Mouse (Mus musculus): ENCODE data around the gene Adig. TPM values are rescaled to one million over a fixed set of nuclear protein-coding genes. Genes with fewer than 3 reads are reported as not detected.

Adig gene
- total and polyA plus RNA-seq, 3 experiments: not detected

GRCm38 (mm10) chr2:158555812-158556211, 53.4 kb downstream of the Adig start:
- H3K9ac ChIP-seq (ENCODE audit: insufficient read depth, low read depth): no peak overlapping the region
- peaks cover 60% of the 10 kb centered on the region for H3K27me3 ChIP-seq (replicated peaks)
- peaks cover 17% of the 10 kb centered on the region for H3K9me3 ChIP-seq (replicated peaks; ENCODE audit: low read length)
- H3K27ac ChIP-seq (ENCODE audit: insufficient read depth, low read depth): no peak overlapping the region
- H3K4me1 ChIP-seq (ENCODE audit: control insufficient read depth in 1 of 2, insufficient read depth in 2 of 2): no peaks in the 10 kb centered on the region
- no peak overlapping the region for H3K4me2 ChIP-seq (ENCODE audit: insufficient read depth, low read depth, poor library complexity, severe bottlenecking)
- no peaks in the 10 kb centered on the region for H3K79me2 ChIP-seq (replicated peaks; ENCODE audit: control insufficient read depth, extremely low read depth, insufficient read depth, poor library complexity, severe bottlenecking)
- H3K4me3 ChIP-seq (replicated peaks in 1 of 3; ENCODE audit: low read depth in 2 of 3, low read length in 2 of 3, poor library complexity in 1 of 3): no peak overlapping the region
- in situ Hi-C loops (cut with MboI; ENCODE audit: low pct_ligation_motif_present, low pct_unique_long_range_greater_than_20kb, low sequenced_read_pairs): no loop called here
- no peak for TF ChIP-seq EP300 (IDR thresholded peaks at IDR 0.05; ENCODE audit: low read length)
- no peak for TF ChIP-seq SMC3 (IDR thresholded peaks at IDR 0.05; ENCODE audit: low read depth, low read length)
- TF ChIP-seq POLR2A (IDR thresholded peaks at IDR 0.05; ENCODE audit: low read depth, low read length): no peak
- TF ChIP-seq SIN3A (IDR thresholded peaks at IDR 0.05; ENCODE audit: low read length): no peak
- TF ChIP-seq RAD21 (IDR thresholded peaks at IDR 0.05; ENCODE audit: low read depth, low read length): no peak
- no peak for TF ChIP-seq MAZ (IDR thresholded peaks at IDR 0.05; ENCODE audit: low read depth, low read length)
- TF ChIP-seq USF2 (conservative IDR thresholded peaks at IDR 0.05; ENCODE audit: low read depth, low read length): no peak
- H3K36me3 ChIP-seq (replicated peaks in 1 of 2; ENCODE audit: control insufficient read depth in 1 of 2, insufficient read depth in 1 of 2, low read length in 1 of 2): no peaks in the 10 kb centered on the region
- dilution Hi-C loops (cut with MboI; ENCODE audit: extremely low pct_ligation_motif_present, extremely low pct_unique_long_range_greater_than_20kb, low sequenced_read_pairs): no loop called here
- DNase-seq (ENCODE audit: extremely low read depth): no peak

GRCm38 (mm10) chr2:158556225-158556624, 53.8 kb downstream of the Adig start:
- Histone ChIP-seq H3K27me3 (replicated peaks) (peaks cover 60% of the 10 kb centered on the region), H3K4me3 (replicated peaks in 1 of 3; ENCODE audit: low read depth in 2 of 3, low read length in 2 of 3, poor library complexity in 1 of 3) (no peak overlapping the region), H3K36me3 (replicated peaks in 1 of 2; ENCODE audit: control insufficient read depth in 1 of 2, insufficient read depth in 1 of 2, low read length in 1 of 2) (no peaks in the 10 kb centered on the region), H3K9me3 (replicated peaks; ENCODE audit: low read length) (peaks cover 17% of the 10 kb centered on the region), H3K27ac (ENCODE audit: insufficient read depth, low read depth) (no peak overlapping the region), H3K9ac (ENCODE audit: insufficient read depth, low read depth) (no peak overlapping the region), H3K4me2 (ENCODE audit: insufficient read depth, low read depth, poor library complexity, severe bottlenecking) (no peak overlapping the region), H3K4me1 (ENCODE audit: control insufficient read depth in 1 of 2, insufficient read depth in 2 of 2) (no peaks in the 10 kb centered on the region), H3K79me2 (replicated peaks; ENCODE audit: control insufficient read depth, extremely low read depth, insufficient read depth, poor library complexity, severe bottlenecking) (no peaks in the 10 kb centered on the region)
- in situ Hi-C loops (cut with MboI; ENCODE audit: low pct_ligation_motif_present, low pct_unique_long_range_greater_than_20kb, low sequenced_read_pairs): no loop called here
- TF ChIP-seq MAX (IDR thresholded peaks at IDR 0.05; ENCODE audit: low read length): no peak
- TF ChIP-seq RCOR1 (conservative IDR thresholded peaks at IDR 0.05; ENCODE audit: low read depth, low read length): no peak
- peak; percentile 55 to 75 for TF ChIP-seq CTCF (conservative IDR thresholded peaks at IDR 0.05 in 1 of 2, IDR thresholded peaks at IDR 0.05 in 1 of 2; ENCODE audit: low read depth in 2 of 2, low read length in 2 of 2)
- TF ChIP-seq RAD21 (IDR thresholded peaks at IDR 0.05; ENCODE audit: low read depth, low read length): peak; percentile 5; the same call in 1 of the 2 replicates
- TF ChIP-seq ELF1 (IDR thresholded peaks at IDR 0.05; ENCODE audit: low read depth, low read length): no peak
- peak; percentile 40 for DNase-seq (ENCODE audit: extremely low read depth)
- dilution Hi-C loops (cut with MboI; ENCODE audit: extremely low pct_ligation_motif_present, extremely low pct_unique_long_range_greater_than_20kb, low sequenced_read_pairs): no loop called here

- H3K4me2 ChIP-seq (ENCODE audit: insufficient read depth, low read depth, poor library complexity, severe bottlenecking): no peak overlapping the region
- H3K9ac ChIP-seq (ENCODE audit: insufficient read depth, low read depth): no peak overlapping the region
- H3K9me3 ChIP-seq (replicated peaks; ENCODE audit: low read length): peaks cover 17% of the 10 kb centered on the region
- H3K27me3 ChIP-seq (replicated peaks): peaks cover 60% of the 10 kb centered on the region
- no peaks in the 10 kb centered on the region for H3K4me1 ChIP-seq (ENCODE audit: control insufficient read depth in 1 of 2, insufficient read depth in 2 of 2)
- no peak for TF ChIP-seq JUN (IDR thresholded peaks at IDR 0.05; ENCODE audit: insufficient read depth, low read depth, low read length)
- no peak for TF ChIP-seq MEF2A (IDR thresholded peaks at IDR 0.05; ENCODE audit: borderline replicate concordance, low read depth, low read length)
- no peak for TF ChIP-seq CHD1 (IDR thresholded peaks at IDR 0.05; ENCODE audit: low read depth, low read length)
- no peak for TF ChIP-seq TCF12 (IDR thresholded peaks at IDR 0.05; ENCODE audit: low read depth, low read length)
- no peak for TF ChIP-seq JUND (conservative IDR thresholded peaks at IDR 0.05; ENCODE audit: low read depth, low read length)
- no peak for TF ChIP-seq CTCF (conservative IDR thresholded peaks at IDR 0.05 in 1 of 2, IDR thresholded peaks at IDR 0.05 in 1 of 2; ENCODE audit: low read depth in 2 of 2, low read length in 2 of 2)
- no peak for TF ChIP-seq EP300 (IDR thresholded peaks at IDR 0.05; ENCODE audit: low read length)
- no peak for TF ChIP-seq ZC3H11A (IDR thresholded peaks at IDR 0.05; ENCODE audit: low read depth, low read length)
- TF ChIP-seq MAZ (IDR thresholded peaks at IDR 0.05; ENCODE audit: low read depth, low read length): no peak
- no peak for TF ChIP-seq TBP (conservative IDR thresholded peaks at IDR 0.05; ENCODE audit: low read depth, low read length)
- TF ChIP-seq ZMIZ1 (IDR thresholded peaks at IDR 0.05; ENCODE audit: low read depth, low read length): no peak
- no peak for TF ChIP-seq POLR2A (IDR thresholded peaks at IDR 0.05; ENCODE audit: low read depth, low read length)
- TF ChIP-seq RCOR1 (conservative IDR thresholded peaks at IDR 0.05; ENCODE audit: low read depth, low read length): no peak
- no peak for TF ChIP-seq MAFK (IDR thresholded peaks at IDR 0.05; ENCODE audit: insufficient replicate concordance, low read length)
- no peak for TF ChIP-seq POLR2AphosphoS2 (IDR thresholded peaks at IDR 0.05; ENCODE audit: low read depth, low read length)
- no peak for TF ChIP-seq MXI1 (IDR thresholded peaks at IDR 0.05; ENCODE audit: low read depth, low read length)
- TF ChIP-seq CHD2 (IDR thresholded peaks at IDR 0.05; ENCODE audit: low read length): no peak
- no peaks in the 10 kb centered on the region for H3K79me2 ChIP-seq (replicated peaks; ENCODE audit: control insufficient read depth, extremely low read depth, insufficient read depth, poor library complexity, severe bottlenecking)
- no peak for DNase-seq (ENCODE audit: extremely low read depth)
- in situ Hi-C loops (cut with MboI; ENCODE audit: low pct_ligation_motif_present, low pct_unique_long_range_greater_than_20kb, low sequenced_read_pairs) (no loop called here), dilution Hi-C loops (cut with MboI; ENCODE audit: extremely low pct_ligation_motif_present, extremely low pct_unique_long_range_greater_than_20kb, low sequenced_read_pairs) (no loop called here)
- no peak overlapping the region for H3K4me3 ChIP-seq (replicated peaks in 1 of 3; ENCODE audit: low read depth in 2 of 3, low read length in 2 of 3, poor library complexity in 1 of 3)
- no peaks in the 10 kb centered on the region for H3K36me3 ChIP-seq (replicated peaks in 1 of 2; ENCODE audit: control insufficient read depth in 1 of 2, insufficient read depth in 1 of 2, low read length in 1 of 2)
- H3K27ac ChIP-seq (ENCODE audit: insufficient read depth, low read depth): no peak overlapping the region
These were observed 54.3 kb downstream of the Adig start for GRCm38 (mm10) chr2:158556750-158557149.

Measured in CH12.LX (cell line).